Mouse (Mus musculus) c-Kit-positive CD71-negative TER-119-negative erythroid progenitor cells, embryonic 14.5 days (primary cell): ENCODE measurements around the gene Surf6.
"Not testable (repeated sequence)": the region's sequence is repeated elsewhere in the genome, so short reads cannot be mapped to it uniquely, and the experiment has no call there.

Source experiments
- DNase-seq: peaks from one replicate; pipeline ENCODE4 v3.0.0-alpha.2; 2013; ENCODE audit warnings: low read depth

Surf6 gene

GRCm38 (mm10) chr2:26913416-26914147 lies 10.9 kb upstream of the Surf6 start:
- no peak for DNase-seq

- DNase-seq = no peak
Measured at GRCm38 (mm10) chr2:26912253-26912770, 9.6 kb upstream of the Surf6 start.

GRCm38 (mm10) chr2:26910994-26911765 lies 8.5 kb upstream of the Surf6 start:
- DNase-seq = no peak

GRCm38 (mm10) chr2:26910124-26910993 lies 7.7 kb upstream of the Surf6 start, which contains the start of the genes Med22 and Rpl7a:
Med22 (minus strand) TSS chr2:26910677.
Rpl7a (plus strand) TSS chr2:26910764.
- DNase-seq = peak; percentile 99

GRCm38 (mm10) chr2:26909387-26909784 lies 6.7 kb upstream of the Surf6 start:
- no peak for DNase-seq

GRCm38 (mm10) chr2:26908710-26909386 lies 6.2 kb upstream of the Surf6 start:
- DNase-seq = no peak

- DNase-seq = no peak
Measured at GRCm38 (mm10) chr2:26907109-26907508, 4.4 kb upstream of the Surf6 start.

- no peak for DNase-seq
Measured at GRCm38 (mm10) chr2:26906431-26906830, 3.8 kb upstream of the Surf6 start.

GRCm38 (mm10) chr2:26905936-26906335 lies 3.3 kb upstream of the Surf6 start:
- no peak for DNase-seq

GRCm38 (mm10) chr2:26903311-26903710 lies 632 bp upstream of the Surf6 start:
- no peak for DNase-seq

GRCm38 (mm10) chr2:26901834-26902400 lies 762 bp downstream of the Surf6 start:
- DNase-seq = no peak

GRCm38 (mm10) chr2:26900731-26901130 lies 1.9 kb downstream of the Surf6 start:
- DNase-seq = no peak

- no peak for DNase-seq
Measured at GRCm38 (mm10) chr2:26895898-26896297, 6.8 kb downstream of the Surf6 start.

GRCm38 (mm10) chr2:26886170-26886569 lies 16.5 kb downstream of the Surf6 start:
- not testable (repeated sequence) for DNase-seq

- DNase-seq = not testable (repeated sequence)
Measured at GRCm38 (mm10) chr2:26885541-26885940, 17.1 kb downstream of the Surf6 start.

GRCm38 (mm10) chr2:26878571-26878970 lies 24.1 kb downstream of the Surf6 start:
- DNase-seq = no peak

- DNase-seq = no peak
Measured at GRCm38 (mm10) chr2:26870666-26871065, 32.0 kb downstream of the Surf6 start.

- no peak for DNase-seq
Measured at GRCm38 (mm10) chr2:26864879-26865278, 37.8 kb downstream of the Surf6 start, which contains the start of gene Abo. Abo (minus strand) TSS chr2:26864979.

- no peak for DNase-seq
Measured at GRCm38 (mm10) chr2:26862856-26863255, 39.8 kb downstream of the Surf6 start.

- DNase-seq = peak; percentile 29
Measured at GRCm38 (mm10) chr2:26847706-26848105, 55.0 kb downstream of the Surf6 start.
